Mouse (Mus musculus): ENCODE measurements around the gene Gm42669.

The Gm42669 gene

GRCm38 (mm10) chr5:107507321-107507720 is at the start of gene Gm42669:
Gene Gm42669, plus strand, starts transcription at chr5:107507621.
- no peak for DNase-seq

GRCm38 (mm10) chr5:107462147-107463076 is 45.0 kb upstream of the Gm42669 start:
- no peak for DNase-seq

- no peak for DNase-seq
These were observed 40.9 kb upstream of the Gm42669 start for GRCm38 (mm10) chr5:107466501-107466900.

- DNase-seq, result no peak
These were observed 40.3 kb upstream of the Gm42669 start for GRCm38 (mm10) chr5:107467098-107467497.

GRCm38 (mm10) chr5:107470600-107471329 is 36.7 kb upstream of the Gm42669 start:
- DNase-seq, result no peak

GRCm38 (mm10) chr5:107480194-107480593 is 27.2 kb upstream of the Gm42669 start:
- DNase-seq, result no peak

- peak; percentile 64 for DNase-seq
These were observed 18.4 kb upstream of the Gm42669 start for GRCm38 (mm10) chr5:107488996-107489395.

GRCm38 (mm10) chr5:107491036-107491435 is 16.4 kb upstream of the Gm42669 start:
- no peak for DNase-seq

GRCm38 (mm10) chr5:107492471-107492870 is 14.9 kb upstream of the Gm42669 start:
- DNase-seq, result no peak

- DNase-seq, result no peak
These were observed 12.7 kb upstream of the Gm42669 start for GRCm38 (mm10) chr5:107494759-107495158.

GRCm38 (mm10) chr5:107496047-107496446 is 11.4 kb upstream of the Gm42669 start:
- DNase-seq, result no peak

GRCm38 (mm10) chr5:107497519-107498501 is 9.6 kb upstream of the Gm42669 start:
- DNase-seq, result no peak

- DNase-seq, result no peak
These were observed 8.6 kb upstream of the Gm42669 start for GRCm38 (mm10) chr5:107498806-107499310.

GRCm38 (mm10) chr5:107499891-107500535 is 7.4 kb upstream of the Gm42669 start:
- DNase-seq, result no peak

- DNase-seq, result no peak
These were observed 6.7 kb upstream of the Gm42669 start for GRCm38 (mm10) chr5:107500741-107501140.

GRCm38 (mm10) chr5:107510503-107510902 is 3.1 kb downstream of the Gm42669 start:
- no peak for DNase-seq

GRCm38 (mm10) chr5:107511326-107511725 is 3.9 kb downstream of the Gm42669 start:
- DNase-seq, result no peak

- DNase-seq, result peak; percentile 84
These were observed 6.2 kb downstream of the Gm42669 start for GRCm38 (mm10) chr5:107513583-107513982.

GRCm38 (mm10) chr5:107515453-107515852 is 8.0 kb downstream of the Gm42669 start:
- DNase-seq, result no peak

- DNase-seq, result no peak
These were observed 8.7 kb downstream of the Gm42669 start for GRCm38 (mm10) chr5:107516087-107516486.

- peak; percentile 69 for DNase-seq
These were observed 11.2 kb downstream of the Gm42669 start for GRCm38 (mm10) chr5:107518602-107519001.

- DNase-seq, result peak; percentile 39
These were observed 14.0 kb downstream of the Gm42669 start for GRCm38 (mm10) chr5:107521386-107521785.
